Mouse (Mus musculus) heart, postnatal 14 days (tissue): ENCODE data around the gene Usp12. TPM values are rescaled to one million over a fixed set of nuclear protein-coding genes. Genes with fewer than 3 reads are reported as not detected.

Experiments used
- DNase-seq, 2 experiments: peaks; one replicate each; pipeline ENCODE4 v3.0.0; 2021 to 2022
- intact Hi-C: fragments of 180-260 bp; cut with DNase I; formaldehyde crosslinking; loops from one replicate; pipeline ENCODE4 v1.15.1; 2025
- total RNA-seq, 2 experiments: library from RNA; stranded (reverse); gene quantifications; 2 replicates each; pipeline ENCODE4 v1.2.3; 2021

Usp12 gene
- total RNA-seq, 2 experiments from 2014 or later: 17.6 to 18.6 TPM

GRCm38 (mm10) chr5:146705411-146705810, 89.4 kb downstream of the Usp12 start:
- intact Hi-C loops: loop anchor here (5.0 kb wide), 3 partner anchors 87 to 612 kb away; partner anchors contain the start of gene Rpl21
- no peak for DNase-seq

DNA sequence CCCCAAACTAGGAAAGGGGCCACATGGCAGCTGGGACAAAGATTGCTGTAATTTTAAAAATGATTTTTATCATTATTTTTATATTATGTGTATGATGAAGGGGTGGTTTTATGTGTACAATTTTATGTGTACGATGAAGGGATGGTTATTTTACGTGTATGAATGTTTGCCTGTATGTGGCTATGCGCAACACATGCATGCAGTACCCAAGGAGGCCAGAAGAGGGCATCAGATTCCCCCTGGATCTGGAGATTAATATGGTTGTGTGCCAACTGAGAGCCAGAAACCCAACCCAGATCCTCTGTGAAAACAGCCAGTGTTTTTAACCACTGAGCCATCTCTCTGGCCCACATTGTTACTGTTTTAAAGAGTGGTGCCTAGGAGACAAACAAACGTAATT, 90.6 kb downstream of the Usp12 start:
- intact Hi-C loops: loop anchor here (5.0 kb wide), 1 partner anchor 523 kb away; no protein-coding TSS in a partner anchor
- no peak for DNase-seq

GRCm38 (mm10) chr5:146703710-146704121, 91.1 kb downstream of the Usp12 start:
- intact Hi-C loops: loop anchor here (5.0 kb wide), 1 partner anchor 524 kb away; no protein-coding TSS in a partner anchor
- no peak for DNase-seq

GRCm38 (mm10) chr5:146700099-146700498, 94.7 kb downstream of the Usp12 start:
- no peak for DNase-seq
- intact Hi-C loops: loop anchor here (5.0 kb wide), 1 partner anchor 527 kb away; no protein-coding TSS in a partner anchor

GRCm38 (mm10) chr5:146699433-146700019, 95.3 kb downstream of the Usp12 start:
- no peak for DNase-seq
- intact Hi-C loops: loop anchor here (5.0 kb wide), 1 partner anchor 528 kb away; no protein-coding TSS in a partner anchor

- no peak for DNase-seq
- intact Hi-C loops: no loop called here
Measured at GRCm38 (mm10) chr5:146695543-146695942, 99.3 kb downstream of the Usp12 start.

GRCm38 (mm10) chr5:146692976-146693361, 101.8 kb downstream of the Usp12 start:
- intact Hi-C loops: no loop called here

DNA sequence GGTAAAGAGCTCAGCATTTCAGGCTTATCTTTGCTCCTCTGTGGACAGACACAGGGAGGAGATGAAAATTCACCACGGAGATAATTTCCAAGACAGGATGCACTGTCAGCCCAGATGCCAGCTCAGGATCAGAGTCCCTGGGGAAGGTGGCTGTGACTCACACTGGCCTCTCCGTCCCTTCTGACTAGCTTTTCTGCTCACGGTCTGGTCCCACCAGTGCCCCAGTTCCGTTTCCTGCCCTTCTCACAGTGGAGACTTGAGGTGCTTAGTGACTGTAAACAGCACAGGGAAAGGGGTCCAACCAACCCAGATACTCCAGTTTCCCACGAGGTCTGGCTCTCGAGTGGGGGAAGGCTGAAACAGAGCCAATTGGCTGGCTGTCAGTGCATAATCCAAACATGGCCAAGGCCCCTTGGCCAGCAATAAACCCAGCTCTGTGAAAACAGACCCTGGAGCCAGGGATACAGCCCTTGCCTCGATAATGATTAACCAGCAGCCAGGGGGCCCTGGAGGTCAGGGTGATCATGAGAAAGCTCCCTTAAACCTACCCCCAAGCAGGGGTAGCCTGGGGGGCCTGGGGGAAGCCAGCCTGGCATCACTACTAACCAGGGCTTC, 102.3 kb downstream of the Usp12 start:
- peak; percentile 23 to 53 for DNase-seq
- intact Hi-C loops: no loop called here

More at GRCm38 (mm10) chr5:146692976-146693361, 101.8 kb downstream of the Usp12 start:
- no peak for DNase-seq

GRCm38 (mm10) chr5:146691745-146692144, 103.1 kb downstream of the Usp12 start:
- intact Hi-C loops: no loop called here
- DNase-seq: no peak

GRCm38 (mm10) chr5:146687541-146688313, 107.1 kb downstream of the Usp12 start:
- DNase-seq: no peak
- intact Hi-C loops: no loop called here

DNA sequence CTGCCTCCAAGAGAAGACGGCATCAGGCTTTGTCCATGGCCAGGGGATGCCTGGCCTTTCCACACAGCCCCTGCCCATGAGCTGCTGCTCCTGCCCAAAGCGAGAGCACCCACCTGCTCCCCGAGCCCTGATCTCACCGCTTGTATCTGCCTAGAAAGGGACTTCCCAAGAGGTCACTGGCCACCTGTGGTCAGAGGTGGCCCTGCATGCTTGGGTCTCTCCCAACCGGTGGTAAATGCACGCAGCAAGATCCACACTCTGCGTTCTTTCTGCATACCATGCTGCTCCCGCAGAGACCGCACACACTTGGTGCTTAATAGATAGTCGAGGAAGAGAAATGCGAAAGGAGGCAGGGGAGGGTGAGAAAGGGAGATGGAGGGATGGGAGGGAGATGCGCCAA, 107.9 kb downstream of the Usp12 start:
- intact Hi-C loops: no loop called here
- DNase-seq: no peak

Other genes starting within 250 kb of the Usp12 start
- gene Gm3415, start 238.9 kb downstream of the Usp12 start, total RNA-seq: not detected
- gene Gpr12, start 209.8 kb downstream of the Usp12 start, total RNA-seq: not detected
- gene Rpl21, start 37.9 kb upstream of the Usp12 start, total RNA-seq: 100 to 1,000 TPM; 122 to 126 TPM
- 1 to 10 TPM; 4.4 to 5.8 TPM for gene Rasl11a, start 50.1 kb upstream of the Usp12 start, total RNA-seq
- 10 to 100 TPM; 20.4 to 21.5 TPM for gene Gtf3a, start 153.7 kb upstream of the Usp12 start, total RNA-seq
- gene Mtif3, start 168.8 kb upstream of the Usp12 start, total RNA-seq: 10 to 100 TPM; 20.8 to 22.0 TPM